Mouse (Mus musculus): ENCODE measurements around the gene Esyt1.
A peak's percentile ranks its signal among the peaks of the same experiment; 100 is the strongest.
"Not testable (repeated sequence)": the region's sequence is repeated elsewhere in the genome, so short reads cannot be mapped to it uniquely, and the experiment has no call there.

Esyt1 gene

DNA sequence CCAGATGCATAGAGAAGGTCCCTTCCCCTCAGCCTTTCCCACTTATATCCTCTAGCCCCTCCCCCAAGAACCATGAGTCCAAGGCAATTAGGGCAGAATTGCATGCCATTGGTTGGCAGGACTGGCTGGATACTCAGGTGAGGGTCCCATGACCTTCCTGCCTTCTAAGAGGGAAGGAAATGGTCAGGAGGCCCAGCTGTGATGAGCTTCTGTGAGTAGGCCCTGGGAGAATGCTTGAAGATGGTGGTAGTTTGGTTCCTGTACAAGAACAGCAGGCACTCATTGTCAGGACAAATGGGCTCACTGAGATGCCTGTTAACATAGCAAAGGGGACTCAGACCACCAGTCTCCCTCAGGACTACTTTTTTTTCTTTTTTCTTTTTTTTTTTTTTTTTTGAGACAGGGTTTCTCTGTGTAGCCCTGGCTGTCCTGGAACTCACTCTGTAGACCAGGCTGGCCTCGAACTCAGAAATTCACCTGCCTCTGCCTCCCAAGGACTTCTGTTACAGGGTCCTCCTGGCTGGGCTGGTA is 12.7 kb upstream of the Esyt1 start:
- DNase-seq (ENCODE audit: low spot score in 2 of 2), result no peak

DNA sequence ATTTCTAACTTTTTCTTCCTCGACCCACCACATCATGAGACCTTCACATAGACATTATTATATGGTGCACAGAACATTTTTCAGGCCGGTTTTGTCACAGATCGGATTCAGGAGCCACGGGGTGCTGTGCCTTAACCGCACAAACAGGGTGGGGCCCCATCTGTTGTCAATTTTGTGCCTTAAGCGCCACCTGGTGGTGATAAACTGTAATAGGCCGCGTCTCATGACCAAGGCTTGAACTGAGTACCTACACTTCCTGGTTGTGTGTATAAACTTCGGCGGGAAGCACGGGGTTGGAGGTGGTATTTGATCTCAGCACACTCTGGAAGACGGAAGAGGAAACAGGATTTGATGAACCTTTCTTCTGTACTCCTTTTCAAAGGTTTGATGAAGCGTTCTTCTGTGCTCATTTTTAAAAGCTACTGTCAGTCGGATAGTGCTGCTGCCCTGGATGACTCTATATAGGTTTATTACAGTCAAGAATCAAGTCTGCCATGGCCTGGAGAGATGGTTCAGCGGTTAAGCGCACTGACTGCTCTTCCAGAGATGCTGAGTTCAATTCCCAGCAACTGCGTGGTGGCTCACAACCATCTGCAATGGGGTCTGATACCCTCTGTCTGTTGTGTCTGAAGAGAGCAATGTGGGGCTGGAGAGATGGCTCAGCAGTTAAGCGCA is 10.7 kb upstream of the Esyt1 start:
- peak; percentile 91 to 94 for DNase-seq (ENCODE audit: low spot score in 2 of 2)

DNA sequence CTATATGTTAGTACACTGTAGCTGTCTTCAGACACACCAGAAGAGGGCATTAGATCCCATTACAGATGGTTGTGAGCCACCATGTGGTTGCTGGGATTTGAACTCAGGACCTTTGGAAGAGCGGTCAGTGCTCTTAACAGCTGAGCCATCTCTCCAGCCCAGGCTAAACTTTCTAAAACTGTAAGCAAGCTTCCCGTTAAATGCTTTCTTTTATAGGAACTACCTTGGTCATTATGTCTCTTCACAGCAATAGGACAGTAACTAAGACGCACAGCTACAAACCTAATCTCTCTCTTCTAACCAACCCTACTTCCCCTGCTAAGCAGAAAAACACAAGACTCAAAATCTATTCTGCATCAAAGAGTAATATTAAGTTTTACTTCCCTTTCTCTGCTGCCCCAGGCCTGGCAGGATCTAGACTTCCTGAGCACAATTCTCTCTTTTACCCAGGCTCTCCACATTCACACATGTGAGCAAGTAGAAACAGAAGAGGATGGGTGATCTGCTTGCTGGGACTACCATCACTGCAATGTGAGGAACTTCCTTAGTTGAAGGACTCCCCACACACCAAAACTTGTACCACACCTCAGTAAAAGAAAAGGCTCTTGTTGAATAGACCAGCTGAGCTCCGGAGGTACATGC is 10.1 kb upstream of the Esyt1 start:
- no peak for DNase-seq (ENCODE audit: low spot score in 2 of 2)

DNA sequence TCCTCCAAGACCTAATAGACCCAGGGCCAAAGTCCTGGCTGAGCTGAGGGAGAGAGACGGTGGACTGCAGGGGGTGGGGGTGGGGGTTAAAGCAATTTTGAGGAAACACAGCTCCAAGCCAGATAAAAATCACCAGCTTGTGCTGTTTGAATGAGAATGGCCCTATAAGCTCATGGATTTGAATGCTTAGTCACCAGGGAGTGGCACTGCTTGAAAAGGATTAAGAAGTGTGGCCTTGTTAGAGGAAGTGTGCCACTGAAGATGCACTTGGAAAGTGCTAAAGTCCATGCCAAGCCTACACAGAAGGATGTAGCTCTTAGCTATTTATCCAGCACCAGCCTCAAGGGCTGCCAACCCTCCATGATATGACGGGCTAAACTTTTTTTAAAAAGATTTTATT is 9.5 kb upstream of the Esyt1 start:
- no peak for DNase-seq (ENCODE audit: low spot score in 2 of 2)

DNA sequence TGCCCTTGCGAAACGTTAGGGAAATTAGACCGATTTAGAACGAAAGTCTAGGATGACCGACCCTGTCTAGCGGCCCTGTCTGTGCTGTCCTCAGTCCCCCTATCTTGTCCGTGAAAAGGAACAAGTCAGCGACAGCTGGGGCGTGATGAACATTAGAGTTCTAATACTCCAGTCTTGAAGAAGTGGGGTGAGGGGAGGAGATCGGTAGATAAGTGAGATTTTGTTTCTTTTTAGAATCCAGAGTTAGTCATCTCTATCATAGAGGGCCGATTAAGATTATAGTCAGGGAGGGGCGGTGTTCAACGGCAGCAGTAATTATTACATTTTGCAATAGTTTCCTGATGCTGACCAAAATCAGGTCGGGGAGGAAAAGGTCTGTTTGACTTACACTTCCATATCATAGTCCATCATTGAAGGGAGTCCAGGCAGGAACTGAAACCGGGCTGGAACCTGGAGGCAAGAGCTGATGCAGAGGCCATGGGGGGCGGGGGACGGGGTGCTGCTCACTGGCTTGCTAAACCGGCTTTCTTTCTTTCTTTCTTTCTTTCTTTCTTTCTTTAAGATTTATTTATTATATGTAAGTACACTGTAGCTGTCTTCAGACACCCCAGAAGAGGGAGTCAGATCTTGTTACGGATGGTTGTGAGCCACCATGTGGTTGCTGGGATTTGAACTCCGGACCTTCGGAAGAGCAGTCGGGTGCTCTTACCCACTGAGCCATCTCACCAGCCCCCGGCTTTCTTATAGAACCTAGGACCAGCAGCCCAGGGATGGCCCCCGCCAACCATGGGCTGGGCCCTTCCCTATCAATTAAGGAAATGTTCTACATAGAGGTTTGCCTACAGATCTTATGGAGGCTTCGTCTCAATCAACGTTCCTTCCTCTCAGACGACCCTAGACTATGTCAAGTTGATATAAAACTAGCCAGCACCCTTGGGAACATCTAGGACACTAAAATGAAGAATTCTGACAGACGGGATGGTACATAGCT is 990 bp upstream of the Esyt1 start:
- no peak for DNase-seq (ENCODE audit: low spot score in 2 of 2)

DNA sequence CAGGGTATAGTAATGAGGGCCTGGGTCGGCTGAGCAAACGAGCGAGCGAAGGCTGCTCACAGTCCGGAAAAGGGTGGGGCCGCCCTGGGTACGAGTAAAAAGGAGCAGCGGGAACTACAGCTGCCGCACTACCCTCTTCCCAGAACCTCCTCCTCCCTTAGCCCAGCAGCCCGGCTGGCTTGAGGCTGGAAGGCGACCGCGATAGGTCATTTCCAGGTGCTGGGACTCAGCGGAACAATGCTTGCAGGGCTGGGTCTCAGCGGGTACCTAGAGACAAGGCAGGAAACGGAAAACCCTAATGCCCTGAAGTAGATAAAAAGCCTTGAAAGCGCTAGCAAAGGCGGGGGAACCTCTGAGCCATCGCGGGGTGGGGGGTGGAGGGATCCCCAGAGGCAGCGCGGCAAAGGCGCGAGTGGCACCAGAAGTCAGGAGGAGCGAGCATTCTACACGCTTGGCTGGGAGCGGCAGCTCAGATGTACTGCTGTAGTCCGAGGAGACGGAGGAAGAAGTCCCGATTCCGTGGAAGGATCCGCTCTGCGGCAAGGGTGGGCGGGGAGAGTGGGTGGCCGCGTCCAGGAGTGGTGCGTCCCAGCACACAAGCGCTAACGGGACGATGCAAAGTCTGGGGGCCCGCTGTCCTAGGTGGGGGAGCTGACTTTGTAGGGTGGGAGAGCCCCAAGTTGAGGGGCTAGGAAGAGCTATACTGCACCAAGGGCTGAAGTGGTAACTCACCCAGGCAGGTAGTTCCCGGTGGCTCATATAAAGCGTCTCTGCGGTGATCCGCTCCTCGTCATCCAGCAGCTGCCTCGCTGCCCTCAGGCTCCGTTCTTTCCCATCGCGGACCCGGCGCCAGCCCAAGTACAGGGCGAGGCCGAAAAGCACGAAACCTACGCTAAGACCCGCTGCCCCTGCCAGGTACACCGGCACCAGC is 674 bp downstream of the Esyt1 start:
- DNase-seq (ENCODE audit: low spot score in 2 of 2), result peak; percentile 57 to 66

DNA sequence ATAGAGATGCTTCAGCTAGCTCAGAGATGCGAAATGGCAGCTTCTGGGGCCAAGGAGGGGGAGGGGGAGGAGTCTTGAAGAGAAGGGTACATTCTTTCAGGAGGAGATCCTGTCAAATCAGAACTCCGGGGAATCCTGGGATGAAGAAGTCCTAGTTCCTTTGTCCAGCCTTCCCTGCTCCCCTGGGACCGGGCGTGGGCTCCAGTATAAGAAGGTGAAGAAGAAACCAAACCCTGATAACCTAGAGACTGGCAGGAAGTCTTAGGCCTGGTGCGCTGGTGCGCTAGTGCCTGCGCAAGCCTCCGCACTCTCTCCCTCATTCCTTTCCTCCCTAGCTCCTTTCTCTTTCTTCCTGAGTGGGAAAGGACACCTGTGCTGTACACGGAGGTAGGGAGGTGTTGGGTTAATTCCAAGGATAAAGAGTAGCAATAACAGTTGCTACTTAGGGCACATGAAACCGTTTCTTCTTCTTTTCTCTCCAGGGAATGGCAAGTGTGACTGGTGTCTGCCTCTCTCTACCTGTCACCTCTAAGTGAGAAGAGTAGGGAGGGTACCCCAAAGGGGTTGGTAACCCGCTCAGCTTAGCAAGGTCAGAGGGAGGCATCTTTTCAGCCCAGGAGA is 1.4 kb downstream of the Esyt1 start:
- peak in 1 of 2 experiments; percentile 16 for DNase-seq (ENCODE audit: low spot score in 2 of 2)

DNA sequence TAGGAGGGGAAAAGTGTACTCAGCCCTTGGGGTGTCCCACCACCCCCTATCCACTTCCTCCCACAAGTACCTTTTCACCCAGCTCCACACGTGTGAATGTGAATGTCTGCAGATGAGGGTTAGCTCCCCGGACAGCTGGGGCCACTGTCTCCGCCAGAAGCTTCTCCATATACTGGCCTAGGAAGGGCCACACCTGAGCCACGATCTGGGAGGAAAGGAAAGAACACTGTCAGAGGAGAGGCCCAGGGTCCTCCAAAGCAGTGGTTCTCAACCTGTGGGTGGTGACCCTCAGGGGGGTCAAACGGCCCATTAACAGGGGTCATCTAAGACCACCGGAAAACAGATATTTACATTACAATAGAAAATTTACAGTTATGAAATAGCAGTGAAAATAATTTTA is 3.3 kb downstream of the Esyt1 start:
- no peak for DNase-seq (ENCODE audit: low spot score in 2 of 2)

DNA sequence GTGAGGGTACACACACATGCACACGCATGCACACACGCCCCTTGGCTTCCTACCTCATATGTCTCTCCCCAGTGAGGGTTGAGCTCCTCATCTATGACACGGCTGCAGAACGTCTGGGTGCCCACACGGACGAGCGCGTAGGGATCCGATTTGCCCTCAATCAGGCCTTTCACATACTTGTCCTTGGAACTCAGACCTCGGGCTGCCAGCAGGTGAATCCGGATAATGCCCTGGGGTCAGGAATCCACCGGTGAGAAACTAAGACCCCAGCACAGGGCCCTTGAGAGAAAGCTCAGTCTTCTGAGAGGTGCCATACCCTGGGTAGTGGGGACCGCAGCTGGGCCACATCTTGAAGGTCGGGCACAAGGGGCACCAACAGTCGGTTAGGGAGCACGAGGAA is 5.1 kb downstream of the Esyt1 start:
- no peak for DNase-seq (ENCODE audit: low spot score in 2 of 2)

DNA sequence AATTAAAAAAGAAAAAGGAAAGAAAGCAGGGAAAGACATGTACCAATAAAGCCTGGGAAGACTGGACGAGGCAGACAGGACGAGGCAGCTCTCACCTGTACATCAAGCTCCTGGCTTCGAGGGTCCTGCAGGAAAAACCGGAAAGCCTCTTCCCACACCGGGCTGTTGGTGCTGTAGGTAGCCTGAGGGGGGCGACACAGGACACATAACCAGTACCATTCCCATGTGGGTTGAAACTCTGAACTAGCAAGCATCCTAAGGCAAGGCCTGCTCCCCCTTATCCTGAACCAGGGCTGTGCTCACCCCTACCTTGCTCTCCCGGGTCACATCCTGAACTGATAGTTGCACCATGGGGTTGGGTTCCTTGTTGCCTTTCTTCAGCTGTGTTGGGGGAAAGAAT is 6.8 kb downstream of the Esyt1 start:
- peak in 1 of 2 experiments; percentile 41 for DNase-seq (ENCODE audit: low spot score in 2 of 2)

DNA sequence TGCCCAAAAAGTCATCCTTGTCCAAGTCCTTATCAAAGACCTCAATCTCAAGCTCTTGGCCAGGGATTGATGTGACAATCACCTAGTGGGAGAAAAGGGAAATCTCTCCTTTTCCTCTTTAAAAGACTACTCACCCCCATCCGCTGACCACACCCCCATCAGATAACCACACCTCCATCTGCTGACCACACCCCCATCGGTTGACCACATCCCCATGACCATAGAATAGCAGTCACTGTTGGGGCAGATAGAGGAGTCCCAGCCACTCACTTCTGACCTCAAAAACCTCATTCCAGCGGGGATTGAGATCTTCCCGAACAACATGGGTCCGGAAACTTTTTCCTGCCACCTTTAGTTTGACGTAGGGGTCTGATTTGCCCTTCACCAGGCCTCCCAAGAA is 9.0 kb downstream of the Esyt1 start:
- peak in 1 of 2 experiments; percentile 53 for DNase-seq (ENCODE audit: low spot score in 2 of 2)

DNA sequence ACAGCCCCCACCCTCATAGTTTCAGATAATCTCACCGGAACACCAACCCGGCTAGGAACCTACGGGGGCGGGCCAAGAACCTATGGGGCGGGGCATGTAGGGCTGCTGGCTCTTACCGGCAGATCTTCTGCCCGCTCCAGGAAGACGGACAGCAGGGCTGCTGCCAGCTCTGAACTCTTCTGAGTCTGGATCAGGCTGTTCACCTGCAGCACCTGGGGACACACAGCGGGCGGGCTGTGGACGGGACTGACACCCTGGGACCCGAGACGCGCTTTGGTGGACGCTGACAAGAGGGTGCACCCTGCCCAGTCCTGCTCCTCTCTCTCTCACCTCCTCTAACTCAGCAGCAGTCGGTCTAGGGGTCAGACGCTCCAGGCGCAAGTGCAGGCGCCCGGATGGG is 9.6 kb downstream of the Esyt1 start:
- DNase-seq (ENCODE audit: low spot score in 2 of 2), result no peak

DNA sequence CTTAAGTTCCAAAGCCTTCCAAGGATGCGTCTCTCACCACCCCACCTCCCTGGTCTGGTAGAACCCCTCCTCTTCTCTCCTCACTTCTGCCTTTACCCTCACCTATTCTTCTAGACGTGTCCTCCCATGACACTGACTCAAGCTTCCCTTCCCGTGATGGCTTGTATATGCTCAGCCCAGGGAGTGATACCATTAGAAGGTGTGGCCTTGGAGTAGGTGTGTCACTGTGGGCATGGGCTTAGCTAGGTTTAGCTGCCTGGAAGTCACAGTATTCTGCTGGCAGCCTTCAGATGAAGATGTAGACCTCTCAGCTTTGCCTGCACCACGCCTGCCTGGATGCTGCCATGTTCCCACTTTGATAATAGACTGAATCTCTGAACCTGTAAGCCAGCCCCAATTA is 10.6 kb downstream of the Esyt1 start:
- no peak for DNase-seq (ENCODE audit: low spot score in 2 of 2)

DNA sequence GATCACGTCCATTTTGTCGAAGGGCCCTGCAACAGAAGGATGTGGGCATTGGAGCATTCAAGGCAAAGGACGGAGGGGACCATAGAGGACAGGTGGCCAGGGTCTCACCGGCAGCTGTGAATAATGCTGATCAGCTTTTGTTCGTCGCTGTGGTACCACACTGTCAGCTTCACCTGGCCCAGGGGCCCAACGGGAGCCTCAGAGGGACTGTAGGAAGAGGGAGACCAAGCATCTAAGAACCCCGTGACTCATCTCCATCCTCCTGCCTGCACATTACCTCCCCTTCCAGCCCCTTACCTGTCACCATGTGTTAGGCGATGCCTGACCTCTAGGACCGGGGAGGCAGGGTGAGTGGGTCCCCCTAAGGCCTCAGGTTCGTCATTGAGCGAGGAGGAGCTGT is 13.9 kb downstream of the Esyt1 start:
- DNase-seq (ENCODE audit: low spot score in 2 of 2), result no peak

DNA sequence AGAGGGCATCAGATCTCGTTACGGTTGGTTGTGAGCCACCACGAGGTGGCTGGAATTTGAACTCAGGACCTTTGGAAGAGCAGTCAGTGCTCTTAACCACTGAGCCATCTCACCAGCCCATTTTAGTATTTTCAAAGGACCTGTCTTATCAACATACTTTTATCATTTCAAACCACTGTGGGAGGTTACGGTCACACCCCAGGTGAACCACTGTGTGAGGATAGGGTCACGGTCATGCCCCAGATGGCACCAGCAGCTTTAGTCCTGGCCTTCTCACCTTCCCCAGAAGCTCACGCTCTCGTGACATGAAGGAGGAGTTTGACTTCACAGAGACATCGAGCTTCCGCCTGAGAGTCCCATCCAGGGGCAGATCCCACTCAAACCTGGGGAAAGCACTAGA is 14.5 kb downstream of the Esyt1 start:
- no peak for DNase-seq (ENCODE audit: low spot score in 2 of 2)

DNA sequence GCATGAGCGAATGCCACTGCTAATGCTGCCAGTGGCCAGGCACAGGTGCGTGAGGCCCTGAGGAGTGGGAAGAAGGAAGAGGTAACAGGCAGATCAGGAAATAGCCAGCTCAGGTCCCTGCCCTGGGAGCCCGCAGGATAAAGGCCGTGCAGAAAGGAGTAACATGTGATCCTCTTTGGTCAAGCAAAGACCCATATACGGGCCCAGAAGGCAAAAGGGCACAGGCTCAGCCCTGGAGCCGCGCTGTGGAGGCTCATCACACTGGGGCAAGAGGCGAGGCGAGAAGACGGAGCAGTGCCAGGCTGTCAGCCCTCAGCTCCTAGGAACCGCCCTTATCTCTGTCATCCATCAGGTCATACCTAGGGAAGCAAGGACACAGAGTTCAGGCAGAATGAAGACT is 15.4 kb downstream of the Esyt1 start:
- DNase-seq (ENCODE audit: low spot score in 2 of 2), result no peak

DNA sequence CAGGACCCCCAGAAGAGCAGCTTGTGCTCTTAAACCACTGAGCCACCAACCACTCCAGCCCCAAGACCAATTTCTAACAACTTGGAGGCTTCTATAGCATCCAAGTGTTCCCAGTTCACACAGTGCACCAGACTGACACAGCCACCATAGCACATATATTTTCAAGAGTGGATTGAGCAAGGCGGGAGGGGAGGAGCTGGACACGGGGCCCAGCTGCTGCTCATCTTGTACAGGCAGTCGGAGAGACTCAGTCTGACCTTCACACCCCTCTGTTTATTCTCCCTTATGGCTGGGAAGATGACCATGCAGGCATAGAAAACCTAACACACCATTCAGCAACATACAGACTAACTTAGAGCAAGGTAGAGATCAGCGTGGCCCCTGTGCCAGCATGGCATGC is 15.8 kb downstream of the Esyt1 start:
- no peak for DNase-seq (ENCODE audit: low spot score in 2 of 2)

DNA sequence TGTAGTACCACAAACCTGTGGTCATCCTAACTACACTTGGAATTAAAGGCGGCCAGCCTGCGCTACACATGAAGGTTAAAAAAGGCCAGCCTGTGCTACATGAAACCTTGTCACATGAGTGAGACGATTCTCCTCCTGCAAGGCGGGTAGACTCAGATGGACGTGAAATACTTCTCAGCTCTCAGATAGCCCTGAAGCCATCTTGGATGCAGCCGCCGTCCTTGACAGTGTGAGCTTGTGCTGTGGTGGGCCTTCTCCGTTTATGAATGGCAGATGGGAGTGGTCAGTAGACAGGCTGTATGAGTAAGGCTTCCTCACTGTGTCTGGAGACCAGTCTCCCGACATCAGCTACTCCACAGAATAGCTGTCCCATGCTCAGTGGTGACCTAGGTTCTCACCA is 16.5 kb downstream of the Esyt1 start:
- DNase-seq (ENCODE audit: low spot score in 2 of 2), result no peak

DNA sequence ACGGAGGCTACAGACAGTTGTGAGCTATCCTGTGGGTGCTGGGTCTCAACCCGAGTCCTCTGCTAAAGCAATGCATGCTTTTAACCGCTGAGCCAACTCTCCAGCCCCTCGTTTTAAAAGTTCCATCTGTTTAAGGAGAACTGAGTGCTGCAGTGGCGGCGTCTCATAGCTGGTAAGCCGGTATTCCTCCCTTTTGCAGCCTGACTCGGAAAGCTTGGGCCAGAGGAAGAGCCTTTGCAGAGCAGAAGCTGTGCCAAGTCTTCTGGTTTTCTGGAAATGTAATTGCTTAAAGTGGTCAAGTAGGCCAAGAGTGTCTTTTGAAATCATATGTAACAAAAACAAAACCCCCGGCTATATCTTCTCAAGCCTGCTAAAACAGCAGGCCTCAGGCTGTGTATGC is 17.4 kb downstream of the Esyt1 start:
- no peak for DNase-seq (ENCODE audit: low spot score in 2 of 2)

DNA sequence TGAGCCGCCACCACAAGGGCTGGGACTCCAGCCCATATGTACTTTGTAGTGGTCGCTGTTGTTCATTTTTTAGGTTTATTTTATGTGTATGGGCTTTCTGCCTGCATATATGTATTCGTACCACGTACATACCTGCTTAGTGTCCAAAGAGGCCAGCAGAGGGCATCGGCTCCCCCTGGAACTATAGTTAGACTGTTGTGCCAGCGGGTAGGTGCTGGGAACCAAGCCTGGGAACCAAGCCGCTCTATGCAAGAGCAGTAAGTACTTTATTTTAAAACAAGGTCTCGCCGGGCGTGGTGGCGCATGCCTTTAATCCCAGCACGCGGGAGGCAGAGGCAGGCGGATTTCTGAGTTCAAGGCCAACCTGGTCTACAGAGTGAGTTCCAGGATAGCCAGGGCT is 19.7 kb downstream of the Esyt1 start:
- DNase-seq (ENCODE audit: low spot score in 2 of 2), result no peak

DNA sequence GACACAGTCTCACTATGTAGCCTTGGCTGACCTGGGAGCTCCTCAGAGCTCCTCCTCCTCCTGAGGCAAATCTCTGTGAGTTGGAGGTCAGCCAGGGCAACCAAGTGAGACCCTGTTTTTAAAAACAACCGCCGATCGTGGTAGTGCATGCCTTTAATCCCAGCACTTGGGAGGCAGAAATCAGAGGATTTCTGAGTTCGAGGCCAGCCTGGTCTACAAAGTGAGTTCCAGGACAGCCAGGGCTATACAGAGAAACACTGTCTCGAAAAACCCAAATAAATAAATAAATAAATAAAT is 20.4 kb downstream of the Esyt1 start:
- DNase-seq (ENCODE audit: low spot score in 2 of 2), result not testable (repeated sequence)

All from natural killer cell, adult 2 months (primary cell).